Mouse (Mus musculus) thymus, postnatal 0 days (tissue): Measurements from ENCODE around the gene Prcp. TPM values are rescaled to one million over a fixed set of nuclear protein-coding genes. Genes with fewer than 3 reads are reported as not detected.

Source experiments
- DNase-seq: peaks from one replicate; pipeline ENCODE4 v3.0.0-alpha.2; 2015; ENCODE audit warnings: low spot score
- polyA plus RNA-seq: library from polyadenylated mRNA; unstranded; fragments of >200 nt; fragmentation: Nextera tagmentation; extraction: Ambion mirVana; gene quantifications from 2 replicates; pipeline ENCODE4 v1.2.1, GENCODE M21; 2015

The Prcp gene
- 16.8 and 18.9 TPM in 2 replicates for polyA plus RNA-seq

DNA sequence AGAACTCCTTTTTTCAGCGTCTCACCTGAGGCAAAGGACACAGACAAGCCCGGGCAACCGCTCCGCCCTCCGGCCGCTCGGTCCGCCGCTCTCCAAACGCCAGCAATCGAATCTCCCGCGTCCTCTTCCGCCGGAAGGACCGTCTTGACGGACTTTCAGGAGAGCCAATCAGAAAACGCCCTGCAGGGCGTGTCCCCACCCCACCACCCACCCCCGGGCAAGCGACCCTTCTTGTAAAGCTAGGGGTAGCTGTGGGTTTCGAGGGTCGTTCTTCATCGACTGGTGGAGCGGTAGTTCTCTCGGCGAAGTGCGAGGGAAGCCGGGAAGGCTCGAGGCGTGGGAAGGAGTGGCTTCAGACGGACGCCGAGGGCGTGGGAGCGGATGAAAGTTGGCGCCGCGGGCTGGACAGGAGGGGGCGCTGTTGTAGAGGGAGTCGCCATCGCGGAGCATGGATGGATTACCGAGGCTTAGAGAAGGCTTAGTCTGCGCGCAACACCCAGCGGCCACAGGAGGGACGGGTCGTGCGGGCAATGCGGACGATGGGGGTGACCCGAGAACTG lies at the start of gene Prcp, which contains the start of gene Ddias:
Prcp (plus strand) TSS at position 355 of the 560 bp plus-strand sequence.
Ddias (minus strand) TSS at position 132 of the 560 bp plus-strand sequence.
- DNase-seq: peak; percentile 93

DNA sequence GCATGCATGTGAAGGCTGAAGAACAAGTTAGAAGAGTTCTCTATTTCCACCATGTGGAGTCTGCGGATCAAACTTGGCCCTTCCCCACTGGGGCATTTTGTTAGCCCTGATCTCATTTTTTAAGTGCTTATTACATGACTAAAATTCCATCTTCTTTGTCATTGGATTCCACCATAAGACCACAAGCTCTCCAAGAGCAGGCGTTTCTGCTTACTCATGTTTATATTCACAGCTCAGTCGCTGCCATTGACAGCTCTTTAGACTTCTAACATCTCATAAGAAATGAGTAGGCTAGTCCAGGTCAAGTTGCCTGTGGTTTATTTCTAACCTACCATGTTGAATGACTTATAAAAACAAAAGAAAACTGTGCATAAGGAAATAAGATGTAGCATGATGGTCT lies 48.0 kb upstream of the Prcp start:
- DNase-seq: no peak

DNA sequence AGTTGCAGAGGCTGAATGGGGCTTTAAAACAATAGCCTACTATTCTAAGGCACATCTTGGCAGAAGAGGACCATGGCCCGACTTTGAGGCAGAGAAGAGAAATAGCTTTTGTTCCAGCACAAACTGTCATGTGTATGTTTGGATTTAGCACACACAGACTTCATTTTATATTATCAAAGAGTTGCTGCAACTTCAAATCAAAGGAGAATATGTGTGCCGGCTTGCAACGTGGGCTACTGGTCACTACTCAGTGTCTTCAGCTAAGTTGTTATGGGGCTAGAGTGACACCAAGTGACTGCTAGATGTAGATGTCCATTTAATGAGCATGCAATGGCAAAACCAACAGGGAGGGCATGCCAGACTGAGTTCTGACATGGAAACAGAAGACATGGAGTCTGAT lies 46.3 kb upstream of the Prcp start:
- no peak for DNase-seq

DNA sequence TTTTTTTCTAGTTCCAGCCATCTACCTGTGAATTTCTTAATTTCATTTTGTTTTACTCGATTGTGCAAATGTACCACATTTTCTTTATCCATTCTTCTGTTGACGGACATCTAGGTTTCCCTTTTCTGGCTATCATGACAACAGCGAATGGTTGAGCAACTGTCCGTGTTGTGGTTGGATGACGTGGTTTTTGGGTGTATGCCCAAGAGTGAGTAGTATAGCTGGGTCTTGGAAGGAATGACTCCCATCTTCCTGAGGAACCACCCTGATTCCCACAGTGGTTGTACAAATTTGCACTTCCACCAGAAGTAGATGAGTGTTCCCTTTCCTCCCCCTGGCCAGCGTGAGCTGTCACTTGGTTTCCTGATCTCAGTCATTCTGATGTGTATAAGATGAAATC lies 41.9 kb upstream of the Prcp start:
- DNase-seq: no peak

DNA sequence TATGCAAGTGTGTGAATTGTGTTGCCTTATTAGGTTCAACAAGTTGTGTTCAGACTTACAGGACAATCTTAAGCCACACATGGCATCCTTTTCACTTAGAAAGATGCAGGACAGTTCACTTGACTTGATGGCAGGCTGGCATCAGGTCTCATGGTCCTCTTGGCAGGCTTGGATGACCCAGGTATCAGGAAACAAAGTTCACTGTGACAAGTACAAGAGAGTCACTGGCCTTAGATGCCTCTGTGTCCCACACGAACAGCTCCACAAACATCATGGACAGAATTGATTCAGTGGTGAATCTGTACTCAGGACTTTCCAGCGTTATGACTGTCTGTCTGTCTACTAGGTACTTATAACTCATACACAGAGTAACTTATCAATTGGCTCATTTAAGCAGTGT lies 39.9 kb upstream of the Prcp start:
- no peak for DNase-seq

DNA sequence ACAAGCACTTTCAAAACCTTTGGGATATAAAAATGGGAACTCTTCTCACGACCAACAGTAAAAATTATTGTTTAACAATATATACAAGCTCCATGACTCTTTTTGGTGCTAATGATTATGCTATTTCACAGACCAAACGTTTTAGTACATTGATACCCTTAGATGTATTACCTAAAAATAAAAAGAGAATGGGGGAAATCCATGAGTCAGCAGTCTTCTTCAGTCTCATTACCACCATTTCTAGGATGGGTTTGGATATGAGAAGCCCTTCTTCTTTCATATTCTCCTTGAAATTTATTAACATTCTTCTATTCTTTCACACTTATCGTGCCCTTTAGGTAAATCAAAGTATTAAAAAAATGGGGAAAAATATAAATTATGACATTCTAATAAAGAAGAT lies 37.8 kb upstream of the Prcp start:
- DNase-seq: no peak

DNA sequence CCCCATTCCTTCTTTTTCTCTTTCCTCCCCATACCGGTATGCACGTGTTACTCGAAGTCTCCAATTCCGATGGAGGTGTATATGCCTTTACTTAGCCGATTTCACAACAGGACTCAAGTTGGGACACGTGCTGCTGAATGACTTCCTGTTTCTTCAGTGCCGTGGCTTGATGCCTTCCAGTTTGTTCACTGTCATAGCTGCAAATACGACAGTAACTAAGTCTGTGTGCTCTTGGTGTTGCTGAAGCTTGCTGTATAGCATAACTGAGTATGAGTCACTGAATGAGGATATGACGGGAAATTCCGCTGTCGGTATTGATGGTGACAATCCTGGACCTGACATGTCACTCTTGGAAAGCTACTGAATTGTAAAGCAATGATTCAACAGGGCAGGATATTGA lies 37.0 kb upstream of the Prcp start:
- DNase-seq: no peak

DNA sequence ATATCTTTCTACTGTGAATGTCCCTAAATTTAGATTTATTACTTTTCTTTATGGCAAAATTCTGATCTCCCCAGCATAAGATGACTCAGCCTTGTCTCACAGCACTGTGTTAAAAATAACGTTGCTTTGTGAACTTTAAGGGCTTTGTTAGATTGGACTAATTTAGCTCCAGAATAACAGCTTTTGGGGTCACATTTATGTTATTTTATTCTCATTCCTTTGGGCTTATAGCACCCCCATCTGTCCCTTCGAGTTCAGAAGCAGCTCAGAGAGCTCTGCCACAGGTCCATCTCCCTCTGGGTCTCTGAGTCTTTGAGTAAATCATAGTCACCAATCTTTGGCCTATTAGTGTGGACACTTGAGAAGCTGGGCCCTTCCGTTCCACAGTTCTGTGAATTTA lies 36.4 kb upstream of the Prcp start:
- no peak for DNase-seq

DNA sequence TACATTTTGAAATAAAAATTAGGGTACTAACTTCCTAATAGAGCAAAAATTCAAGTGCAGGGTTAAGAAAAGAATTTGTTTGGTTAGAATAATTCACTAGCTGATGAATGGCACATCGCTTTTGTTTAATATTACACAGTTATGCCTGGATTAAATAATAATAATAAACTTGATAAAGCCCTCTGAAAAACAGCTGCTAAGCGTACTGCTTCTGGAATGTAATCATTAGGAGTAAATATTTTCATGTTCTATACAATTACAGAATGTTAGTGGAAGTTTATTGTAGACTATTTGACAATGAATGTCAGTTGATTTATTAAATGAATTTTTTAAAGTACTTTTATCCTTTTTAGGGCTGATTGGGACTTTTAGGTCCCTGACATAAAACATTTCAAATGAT lies 32.0 kb upstream of the Prcp start:
- no peak for DNase-seq

DNA sequence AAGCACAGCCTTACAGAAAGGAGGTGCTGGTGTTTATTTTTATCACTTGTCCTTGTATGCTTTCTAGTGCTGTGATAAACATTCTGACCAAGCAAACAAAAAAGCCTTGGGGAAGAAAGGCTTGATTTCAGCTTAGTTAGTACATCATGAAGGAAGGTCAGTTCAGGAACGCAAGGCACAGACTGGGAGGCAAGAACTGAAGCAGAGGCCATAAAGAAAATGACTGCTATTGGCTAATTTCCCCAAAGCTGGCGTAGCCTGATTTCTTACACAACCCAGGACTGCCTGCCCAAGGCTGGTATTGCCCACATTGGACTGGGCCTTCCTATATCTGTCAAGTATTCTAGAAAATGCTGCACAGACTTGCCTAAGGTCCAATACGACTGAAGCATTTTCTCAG lies 26.0 kb upstream of the Prcp start:
- DNase-seq: no peak

DNA sequence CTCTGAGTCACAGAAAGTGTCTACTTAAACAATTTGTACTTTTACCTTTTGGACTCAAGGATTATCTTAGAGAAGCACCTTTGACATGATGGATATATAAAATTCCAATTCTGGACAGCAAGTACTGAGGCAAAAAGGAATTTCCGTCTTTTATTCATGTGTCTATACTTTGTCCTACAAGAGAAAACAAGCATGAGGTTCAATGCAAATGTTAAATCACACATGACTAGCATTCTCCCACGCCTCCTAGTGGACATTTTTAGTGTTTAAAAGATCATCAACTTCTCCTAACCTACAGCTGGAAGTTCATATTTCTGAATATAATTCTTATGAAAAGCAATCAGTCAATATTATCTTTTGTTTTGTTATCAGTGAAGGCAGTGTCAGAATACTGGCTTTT lies 7.7 kb upstream of the Prcp start:
- peak; percentile 49 for DNase-seq

DNA sequence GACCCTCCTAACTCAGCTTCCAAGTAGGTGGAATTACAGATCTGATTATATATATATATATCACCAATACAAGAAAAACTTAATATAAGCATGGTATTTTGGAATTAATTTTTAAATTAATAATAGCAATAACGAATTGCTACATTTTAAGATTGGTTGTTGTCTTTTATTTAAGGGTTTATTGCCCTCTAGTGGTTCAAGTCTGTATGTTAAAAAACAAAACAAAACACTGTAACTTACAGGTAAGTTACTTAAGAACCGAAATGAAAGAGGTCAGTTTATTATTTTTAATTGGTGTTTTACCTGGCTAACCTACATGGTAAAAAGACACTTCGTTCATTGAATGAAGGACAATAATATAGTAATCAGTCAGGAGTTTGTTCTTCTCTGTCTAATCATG lies 4.1 kb upstream of the Prcp start:
- peak; percentile 35 for DNase-seq

DNA sequence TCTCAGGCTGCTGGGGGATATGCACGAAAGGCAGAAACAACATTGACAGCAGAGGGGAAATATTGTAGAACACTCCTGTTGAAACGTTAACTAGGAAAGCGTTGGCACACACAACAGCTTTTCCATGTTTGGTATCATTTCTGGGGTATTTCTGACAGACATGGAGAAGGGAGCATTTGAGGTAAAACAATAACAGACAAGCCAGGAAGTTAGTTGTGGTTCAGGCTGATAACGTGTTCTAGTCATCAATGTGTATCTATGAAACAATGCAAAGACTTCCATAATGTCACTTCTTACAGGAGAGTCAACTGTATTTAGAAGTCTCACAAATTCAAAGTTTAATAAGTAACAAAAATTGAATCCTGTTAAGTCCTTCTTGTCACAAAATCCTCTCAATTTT lies 2.7 kb upstream of the Prcp start:
- no peak for DNase-seq

DNA sequence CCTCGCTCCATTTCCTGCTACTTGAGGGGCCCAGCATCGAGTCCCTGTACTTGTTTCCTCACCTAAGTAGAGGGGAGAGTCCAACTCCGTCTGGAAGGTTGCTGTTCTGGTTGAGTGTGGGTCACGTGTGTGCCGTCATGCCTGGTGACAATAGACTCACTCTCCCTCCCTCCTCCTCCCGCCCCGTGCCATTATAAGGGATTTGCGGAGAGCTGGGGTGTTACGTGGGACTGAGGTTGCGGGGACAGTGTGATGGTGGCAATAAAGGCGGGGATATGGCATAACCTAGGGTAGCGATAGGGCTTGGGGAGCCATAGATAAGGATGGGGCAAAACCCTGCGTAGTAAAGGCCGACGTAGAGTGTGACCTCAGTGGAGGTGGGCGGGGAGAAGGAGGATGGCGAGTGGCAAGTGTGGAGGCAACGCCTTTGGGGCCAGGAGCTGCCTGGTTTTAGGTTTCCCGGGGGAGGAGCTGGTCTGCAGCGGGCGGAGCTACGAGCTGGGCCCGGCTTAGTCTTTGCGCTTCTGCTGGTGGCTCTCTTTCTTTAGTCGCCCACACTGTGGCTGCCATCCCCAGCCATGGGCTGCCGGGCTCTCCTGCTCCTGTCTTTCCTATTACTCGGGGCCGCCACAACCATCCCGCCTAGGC lies 615 bp downstream of the Prcp start:
- DNase-seq: peak; percentile 88

DNA sequence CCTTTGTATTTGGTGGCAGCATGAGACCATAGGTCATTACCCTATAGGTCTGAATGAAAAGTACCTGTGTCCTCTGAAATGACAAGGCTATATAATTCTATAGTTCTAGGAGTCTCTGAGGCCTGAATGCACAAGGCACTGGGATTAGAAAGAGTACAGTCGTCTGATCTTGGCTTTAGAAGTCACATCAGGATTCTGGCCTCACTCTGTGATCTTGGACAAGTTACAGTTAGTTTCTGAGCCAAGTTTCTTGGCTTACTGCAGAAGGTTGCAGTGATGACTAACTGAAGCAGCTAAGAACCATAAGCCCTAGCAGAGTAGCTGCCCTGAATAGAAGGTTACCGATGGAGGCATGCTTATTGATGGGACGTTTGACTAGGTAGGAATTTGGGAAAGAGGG lies 1.8 kb downstream of the Prcp start:
- DNase-seq: no peak

DNA sequence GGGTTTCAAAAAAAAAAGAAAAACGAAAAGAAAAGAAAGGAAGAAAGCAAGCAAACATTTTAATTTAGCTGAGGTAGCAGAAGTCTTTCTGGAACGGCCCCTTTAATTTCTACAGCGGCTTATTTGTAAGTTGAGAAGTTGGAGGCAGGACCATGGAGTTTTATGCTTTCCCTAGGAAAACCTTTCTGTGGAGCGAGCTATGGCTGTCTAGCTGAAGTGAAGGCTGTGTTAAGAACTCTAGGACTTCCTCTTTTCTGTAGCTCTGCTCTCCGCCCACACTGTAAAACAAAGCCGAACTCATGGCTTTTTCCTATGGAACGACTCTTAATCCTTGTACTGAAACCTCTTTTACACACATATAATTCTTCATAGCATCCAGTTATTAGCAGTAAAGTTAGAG lies 2.3 kb downstream of the Prcp start:
- DNase-seq: no peak

DNA sequence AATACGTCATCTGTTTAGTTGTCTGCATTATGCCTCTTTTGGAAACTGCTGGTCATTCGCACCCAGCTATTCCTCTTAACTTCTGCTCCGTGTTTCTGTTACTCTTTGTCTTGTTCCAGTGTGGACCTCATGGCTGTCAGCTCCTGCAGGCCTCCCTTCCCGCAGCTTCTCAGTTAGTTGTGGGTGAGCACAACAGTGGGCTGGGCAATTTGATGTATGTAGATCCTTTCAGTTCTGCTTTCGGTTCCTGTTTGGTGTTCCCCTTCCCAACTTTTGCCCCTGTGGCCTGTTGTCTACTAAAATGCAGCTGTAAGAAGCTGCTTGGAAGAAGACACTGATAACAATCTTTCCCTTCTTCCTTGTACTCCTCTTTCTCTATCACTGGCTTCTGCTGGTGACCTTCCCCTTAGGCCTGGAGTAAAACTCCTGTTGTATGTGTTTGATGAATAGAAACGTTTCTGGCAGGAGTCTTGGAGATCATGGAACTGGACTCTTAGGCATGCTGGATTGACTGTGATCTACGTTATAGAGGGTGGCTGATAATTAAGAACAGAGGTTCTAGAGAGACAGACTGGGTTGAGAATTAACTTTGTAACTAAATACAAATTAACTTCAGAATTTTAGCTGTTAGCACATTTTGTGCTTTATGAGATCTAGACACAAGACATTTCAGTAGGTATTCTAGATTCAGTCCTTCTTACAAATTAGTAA lies 4.5 kb downstream of the Prcp start:
- DNase-seq: no peak

DNA sequence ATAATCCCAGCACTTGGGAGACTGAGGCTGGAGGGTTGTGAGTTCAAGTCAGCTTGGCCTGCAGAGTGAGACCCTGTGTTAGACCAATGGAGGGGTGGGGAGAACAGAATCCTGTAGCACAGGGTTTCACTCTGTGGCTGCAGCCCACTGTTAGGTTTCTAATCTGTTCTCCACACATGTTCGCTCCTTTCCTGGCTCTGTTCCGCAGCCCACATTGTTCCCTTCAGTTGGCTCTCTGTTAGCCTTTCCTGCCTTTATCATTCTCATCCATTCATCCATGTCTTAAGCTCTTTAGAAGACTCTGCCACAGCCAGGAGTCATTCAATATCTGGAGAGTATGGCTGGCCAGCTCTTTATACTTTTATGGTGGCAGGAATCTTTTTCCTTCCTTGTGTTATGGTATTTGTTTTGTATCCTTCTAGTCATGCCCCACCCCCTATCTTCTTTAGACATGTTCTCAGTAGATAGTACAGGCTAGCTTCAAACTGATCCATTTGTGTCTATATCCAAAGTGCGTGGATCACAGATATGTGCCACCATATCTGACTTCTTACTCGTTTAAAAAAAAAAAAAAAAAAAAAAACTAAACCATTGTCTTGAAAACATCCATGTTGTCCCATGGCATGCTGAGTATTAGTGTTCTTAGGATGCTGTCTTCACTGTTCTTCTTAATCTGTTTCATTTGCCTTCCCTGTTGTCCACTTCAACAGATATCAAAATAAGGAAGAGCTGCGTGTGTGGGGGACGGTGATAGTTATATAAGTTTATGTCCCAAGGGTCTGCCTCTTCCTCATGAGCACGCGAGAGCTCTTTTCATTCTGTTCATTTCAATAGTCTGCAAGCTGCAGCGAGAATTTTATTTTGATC lies 9.8 kb downstream of the Prcp start:
- DNase-seq: no peak

DNA sequence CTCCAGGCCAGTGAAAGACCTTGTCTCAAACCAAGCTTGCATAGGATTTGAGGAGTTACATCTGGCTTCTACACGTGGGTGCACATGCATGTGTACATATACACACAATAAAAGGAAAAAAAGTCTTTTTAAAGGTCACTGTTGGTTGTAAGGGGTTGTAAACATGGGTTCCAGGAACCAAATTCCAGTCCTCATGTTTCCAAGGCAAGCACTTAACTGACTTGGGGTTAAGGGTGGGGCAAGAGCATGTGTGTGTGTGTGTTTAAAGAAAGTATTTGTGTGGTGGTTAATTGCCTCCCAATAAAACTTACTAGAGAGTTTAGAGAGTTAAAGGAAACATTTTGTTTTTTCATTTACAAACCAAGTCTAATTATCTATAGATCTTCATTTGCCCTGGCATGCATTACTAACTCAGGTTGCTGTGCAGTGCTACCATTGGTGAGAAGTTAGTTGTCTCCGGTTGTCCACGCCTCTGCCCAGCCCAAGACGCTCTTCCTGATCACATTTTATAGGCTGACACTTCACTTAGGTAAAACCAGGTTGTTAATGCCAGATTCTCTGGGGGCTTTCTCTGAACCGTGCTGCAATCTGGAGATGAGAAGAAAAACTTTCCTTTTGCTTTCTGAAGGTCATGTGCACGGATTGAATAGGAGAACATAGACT lies 10.9 kb downstream of the Prcp start:
- no peak for DNase-seq

DNA sequence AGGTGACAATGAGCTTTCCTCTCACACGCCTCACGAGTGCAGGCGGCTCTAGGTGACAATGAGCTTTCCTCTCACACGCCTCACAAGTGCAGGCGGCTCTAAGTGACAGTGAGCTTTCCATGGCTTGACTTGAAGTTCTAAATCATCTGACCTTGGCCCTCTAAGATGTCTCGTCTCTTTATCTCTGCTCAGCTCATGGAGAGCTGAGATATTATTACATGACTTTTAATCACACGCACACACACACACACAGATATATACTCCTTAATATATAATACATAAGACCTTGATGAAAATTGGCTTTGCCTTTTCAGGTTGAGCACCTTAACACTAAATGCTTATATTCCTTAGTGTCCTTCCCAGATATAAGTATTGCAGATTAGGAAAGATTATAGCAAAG lies 12.5 kb downstream of the Prcp start:
- DNase-seq: no peak

DNA sequence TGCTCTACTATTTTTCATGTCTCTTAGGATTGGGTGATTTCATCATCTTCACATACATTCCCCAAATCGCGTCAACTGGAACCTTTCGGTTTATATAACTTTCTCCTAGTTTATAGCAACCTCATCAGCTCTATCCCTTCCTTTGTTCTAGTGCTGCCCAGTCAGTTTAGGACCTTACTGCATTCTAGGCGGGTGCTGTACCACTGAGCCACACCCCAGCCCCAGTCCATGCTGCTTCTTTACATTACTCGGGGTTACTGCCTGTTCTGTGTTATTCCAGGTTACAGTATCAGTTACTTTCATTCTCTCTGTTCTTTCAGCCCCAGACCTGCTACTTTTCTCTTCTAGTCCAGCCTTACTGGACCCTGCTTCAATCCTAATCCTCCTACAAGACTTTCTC lies 13.0 kb downstream of the Prcp start:
- DNase-seq: no peak
